Mouse (Mus musculus): ENCODE data around the gene Cpvl. TPM values are rescaled to one million over a fixed set of nuclear protein-coding genes. Genes with fewer than 3 reads are reported as not detected.

Gene Cpvl
- total and polyA plus RNA-seq, 3 experiments = not detected

GRCm38 (mm10) chr6:53859106-53859505, 119.4 kb downstream of the Cpvl start:
- no peak overlapping the region for H3K27ac ChIP-seq (ENCODE audit: control insufficient read depth, low read depth, low read length)
- H3K4me1 ChIP-seq (ENCODE audit: control insufficient read depth in 1 of 2, insufficient read depth in 2 of 2, low read length in 2 of 2) = no peaks in the 10 kb centered on the region
- no peak for DNase-seq (ENCODE audit: low read depth, low spot score)
- no peak overlapping the region for H3K9ac ChIP-seq (ENCODE audit: control insufficient read depth, low read depth, low read length, poor library complexity, severe bottlenecking)
- H3K4me3 ChIP-seq (ENCODE audit: control insufficient read depth in 1 of 2, insufficient read depth in 1 of 2, low read depth in 2 of 2, low read length in 2 of 2) = no peak overlapping the region
- no peaks in the 10 kb centered on the region for H3K36me3 ChIP-seq (ENCODE audit: control insufficient read depth in 1 of 2, insufficient read depth in 2 of 2, low read length in 2 of 2)
- no peaks in the 10 kb centered on the region for H3K79me2 ChIP-seq (ENCODE audit: control insufficient read depth, insufficient read depth, low read length, poor library complexity)
- TF ChIP-seq JUND (IDR thresholded peaks at IDR 0.05; ENCODE audit: low read depth, low read length) (no peak), CTCF (IDR thresholded peaks at IDR 0.05 in 2 of 3, conservative IDR thresholded peaks at IDR 0.05 in 1 of 3; ENCODE audit: control insufficient read depth in 1 of 3, insufficient read depth in 1 of 3, low read depth in 2 of 3, low read length in 3 of 3, poor library complexity in 1 of 3, severe bottlenecking in 1 of 3) (no peak), NRF1 (IDR thresholded peaks at IDR 0.05; ENCODE audit: insufficient read depth, low read depth, low read length, poor library complexity, severe bottlenecking) (no peak), MAFK (IDR thresholded peaks at IDR 0.05; ENCODE audit: borderline replicate concordance, low read depth, low read length) (no peak), TCF12 (IDR thresholded peaks at IDR 0.05; ENCODE audit: low read depth, low read length) (no peak), ZKSCAN1 (IDR thresholded peaks at IDR 0.05; ENCODE audit: low read depth, low read length) (no peak), HCFC1 (IDR thresholded peaks at IDR 0.05; ENCODE audit: low read depth, low read length) (no peak), ZC3H11A (IDR thresholded peaks at IDR 0.05; ENCODE audit: low read depth, low read length) (no peak), USF2 (IDR thresholded peaks at IDR 0.05; ENCODE audit: borderline replicate concordance in 1 of 2, insufficient read depth in 1 of 2, low read depth in 1 of 2, low read length in 2 of 2) (no peak)
- H3K9me3 ChIP-seq (replicated peaks; ENCODE audit: insufficient read depth, low read length) = no peaks in the 10 kb centered on the region
- no peaks in the 10 kb centered on the region for H3K27me3 ChIP-seq (ENCODE audit: control insufficient read depth in 1 of 2, insufficient read depth in 2 of 2, low read length in 2 of 2)

- no peak for TF ChIP-seq CTCF (IDR thresholded peaks at IDR 0.05 in 2 of 3, conservative IDR thresholded peaks at IDR 0.05 in 1 of 3; ENCODE audit: control insufficient read depth in 1 of 3, insufficient read depth in 1 of 3, low read depth in 2 of 3, low read length in 3 of 3, poor library complexity in 1 of 3, severe bottlenecking in 1 of 3)
- no peak overlapping the region for H3K27ac ChIP-seq (ENCODE audit: control insufficient read depth, low read depth, low read length)
- no peaks in the 10 kb centered on the region for H3K9me3 ChIP-seq (replicated peaks; ENCODE audit: insufficient read depth, low read length)
Measured at GRCm38 (mm10) chr6:53857822-53858221, 120.6 kb downstream of the Cpvl start.

GRCm38 (mm10) chr6:53856775-53857174, 121.7 kb downstream of the Cpvl start:
- no peaks in the 10 kb centered on the region for H3K36me3 ChIP-seq (ENCODE audit: control insufficient read depth in 1 of 2, insufficient read depth in 2 of 2, low read length in 2 of 2)
- no peak for DNase-seq (ENCODE audit: low read depth, low spot score)
- no peak overlapping the region for H3K4me3 ChIP-seq (ENCODE audit: control insufficient read depth in 1 of 2, insufficient read depth in 1 of 2, low read depth in 2 of 2, low read length in 2 of 2)
- no peak overlapping the region for H3K9ac ChIP-seq (ENCODE audit: control insufficient read depth, low read depth, low read length, poor library complexity, severe bottlenecking)
- no peak for TF ChIP-seq RAD21 (IDR thresholded peaks at IDR 0.05; ENCODE audit: low read depth, low read length)
- TF ChIP-seq HCFC1 (IDR thresholded peaks at IDR 0.05; ENCODE audit: low read depth, low read length) = no peak
- no peak for TF ChIP-seq USF2 (IDR thresholded peaks at IDR 0.05; ENCODE audit: borderline replicate concordance in 1 of 2, insufficient read depth in 1 of 2, low read depth in 1 of 2, low read length in 2 of 2)
- no peak for TF ChIP-seq ETS1 (IDR thresholded peaks at IDR 0.05; ENCODE audit: low read depth, low read length)
- no peak for TF ChIP-seq GABPA (IDR thresholded peaks at IDR 0.05; ENCODE audit: low read depth, low read length)
- TF ChIP-seq NELFE (IDR thresholded peaks at IDR 0.05; ENCODE audit: low read depth, low read length) = no peak
- TF ChIP-seq ZKSCAN1 (IDR thresholded peaks at IDR 0.05; ENCODE audit: low read depth, low read length) = no peak
- no peak for TF ChIP-seq POLR2A (IDR thresholded peaks at IDR 0.05; ENCODE audit: control insufficient read depth in 1 of 2, insufficient read depth in 1 of 2, low read depth in 1 of 2, low read length in 2 of 2, poor library complexity in 1 of 2)
- no peak for TF ChIP-seq MXI1 (IDR thresholded peaks at IDR 0.05; ENCODE audit: low read depth, low read length)
- no peak for TF ChIP-seq CHD2 (IDR thresholded peaks at IDR 0.05; ENCODE audit: low read length)
- H3K4me1 ChIP-seq (ENCODE audit: control insufficient read depth in 1 of 2, insufficient read depth in 2 of 2, low read length in 2 of 2) = no peaks in the 10 kb centered on the region
- H3K79me2 ChIP-seq (ENCODE audit: control insufficient read depth, insufficient read depth, low read length, poor library complexity) = no peaks in the 10 kb centered on the region
- no peak overlapping the region for H3K27ac ChIP-seq (ENCODE audit: control insufficient read depth, low read depth, low read length)
- H3K9me3 ChIP-seq (replicated peaks; ENCODE audit: insufficient read depth, low read length) = no peaks in the 10 kb centered on the region
- H3K27me3 ChIP-seq (ENCODE audit: control insufficient read depth in 1 of 2, insufficient read depth in 2 of 2, low read length in 2 of 2) = no peaks in the 10 kb centered on the region

More at GRCm38 (mm10) chr6:53857822-53858221, 120.6 kb downstream of the Cpvl start:
- Histone ChIP-seq H3K4me1 (ENCODE audit: control insufficient read depth in 1 of 2, insufficient read depth in 2 of 2, low read length in 2 of 2) (no peaks in the 10 kb centered on the region), H3K9ac (ENCODE audit: control insufficient read depth, low read depth, low read length, poor library complexity, severe bottlenecking) (no peak overlapping the region), H3K36me3 (ENCODE audit: control insufficient read depth in 1 of 2, insufficient read depth in 2 of 2, low read length in 2 of 2) (no peaks in the 10 kb centered on the region), H3K79me2 (ENCODE audit: control insufficient read depth, insufficient read depth, low read length, poor library complexity) (no peaks in the 10 kb centered on the region), H3K27me3 (ENCODE audit: control insufficient read depth in 1 of 2, insufficient read depth in 2 of 2, low read length in 2 of 2) (no peaks in the 10 kb centered on the region), H3K4me3 (ENCODE audit: control insufficient read depth in 1 of 2, insufficient read depth in 1 of 2, low read depth in 2 of 2, low read length in 2 of 2) (no peak overlapping the region)
- no peak for DNase-seq (ENCODE audit: low read depth, low spot score)

All from MEL (cell line).